Mouse (Mus musculus): ENCODE data around the gene Derl3. TPM values are rescaled to one million over a fixed set of nuclear protein-coding genes. Genes with fewer than 3 reads are reported as not detected.

Derl3 gene
- polyA plus RNA-seq, 1 experiment from 2014 or later = 2.9 TPM

GRCm38 (mm10) chr10:75930304-75930703, 37.1 kb downstream of the Derl3 start:
- Histone ChIP-seq H3K27me3 (ENCODE audit: control insufficient read depth, insufficient read depth, low read length) (peaks cover 20% of the 10 kb centered on the region), H3K36me3 (ENCODE audit: control insufficient read depth, insufficient read depth, low read length) (no peaks in the 10 kb centered on the region), H3K27ac (ENCODE audit: low read depth, low read length) (no peak overlapping the region), H3K4me3 (ENCODE audit: low read depth, low read length) (no peak overlapping the region), H3K9me3 (ENCODE audit: control insufficient read depth, low read length) (no peaks in the 10 kb centered on the region), H3K4me1 (replicated peaks; ENCODE audit: control insufficient read depth, insufficient read depth, low read length) (peaks cover 6% of the 10 kb centered on the region), H3K9ac (ENCODE audit: low read depth, low read length) (no peak overlapping the region), H3K4me2 (replicated peaks; ENCODE audit: low read depth, low read length) (no peak overlapping the region)
- WGBS = 32% methylated on average over 6 of the region's 6 CpGs
- DNase-seq (ENCODE audit: low spot score) = no peak
- no peak for ATAC-seq (ENCODE audit: low FRiP score)

DNA sequence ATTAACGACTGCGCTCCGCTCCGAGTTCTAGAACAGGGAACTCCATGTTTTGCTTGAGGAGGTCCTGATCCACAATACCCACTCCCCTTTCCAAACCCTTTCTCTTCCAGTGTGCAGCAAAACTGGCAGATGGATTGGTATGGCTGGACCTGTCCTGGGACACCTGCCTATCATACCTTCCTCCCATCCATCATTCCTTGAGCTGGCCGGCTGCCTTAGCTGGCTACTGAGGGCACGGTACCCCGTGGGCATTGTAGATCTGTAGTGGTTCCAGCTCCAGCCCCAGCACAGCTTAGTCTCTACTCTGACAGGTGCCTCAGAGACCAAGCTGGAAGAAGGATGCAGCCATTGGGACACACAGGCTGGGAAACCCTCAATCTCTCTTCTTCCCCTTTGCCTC, 38.1 kb downstream of the Derl3 start:
- Histone ChIP-seq H3K9ac (ENCODE audit: low read depth, low read length) (peak overlapping the region; percentile 88), H3K4me2 (replicated peaks; ENCODE audit: low read depth, low read length) (peak overlapping the region; percentile 93), H3K9me3 (ENCODE audit: control insufficient read depth, low read length) (no peaks in the 10 kb centered on the region), H3K27me3 (ENCODE audit: control insufficient read depth, insufficient read depth, low read length) (peaks cover 24% of the 10 kb centered on the region), H3K4me3 (ENCODE audit: low read depth, low read length) (peak overlapping the region; percentile 54), H3K4me1 (replicated peaks; ENCODE audit: control insufficient read depth, insufficient read depth, low read length) (peaks cover 10% of the 10 kb centered on the region), H3K36me3 (ENCODE audit: control insufficient read depth, insufficient read depth, low read length) (no peaks in the 10 kb centered on the region), H3K27ac (ENCODE audit: low read depth, low read length) (no peak overlapping the region)
- no peak for DNase-seq (ENCODE audit: low spot score)
- WGBS = 31% methylated on average over 7 of the region's 7 CpGs
- no peak for ATAC-seq (ENCODE audit: low FRiP score)

- Histone ChIP-seq H3K27ac (ENCODE audit: low read depth, low read length) (no peak overlapping the region), H3K4me3 (ENCODE audit: low read depth, low read length) (peak overlapping the region; percentile 54), H3K4me1 (replicated peaks; ENCODE audit: control insufficient read depth, insufficient read depth, low read length) (peaks cover 10% of the 10 kb centered on the region), H3K36me3 (ENCODE audit: control insufficient read depth, insufficient read depth, low read length) (no peaks in the 10 kb centered on the region), H3K9me3 (ENCODE audit: control insufficient read depth, low read length) (no peaks in the 10 kb centered on the region), H3K9ac (ENCODE audit: low read depth, low read length) (peak overlapping the region; percentile 88), H3K27me3 (ENCODE audit: control insufficient read depth, insufficient read depth, low read length) (peaks cover 31% of the 10 kb centered on the region), H3K4me2 (replicated peaks; ENCODE audit: low read depth, low read length) (peak overlapping the region; percentile 93)
- ATAC-seq (ENCODE audit: low FRiP score) (peak; percentile 63), DNase-seq (ENCODE audit: low spot score) (peak; percentile 77)
- WGBS = 2% methylated on average over 39 of the region's 44 CpGs
These were observed 39.0 kb downstream of the Derl3 start for GRCm38 (mm10) chr10:75932081-75932678.

DNA sequence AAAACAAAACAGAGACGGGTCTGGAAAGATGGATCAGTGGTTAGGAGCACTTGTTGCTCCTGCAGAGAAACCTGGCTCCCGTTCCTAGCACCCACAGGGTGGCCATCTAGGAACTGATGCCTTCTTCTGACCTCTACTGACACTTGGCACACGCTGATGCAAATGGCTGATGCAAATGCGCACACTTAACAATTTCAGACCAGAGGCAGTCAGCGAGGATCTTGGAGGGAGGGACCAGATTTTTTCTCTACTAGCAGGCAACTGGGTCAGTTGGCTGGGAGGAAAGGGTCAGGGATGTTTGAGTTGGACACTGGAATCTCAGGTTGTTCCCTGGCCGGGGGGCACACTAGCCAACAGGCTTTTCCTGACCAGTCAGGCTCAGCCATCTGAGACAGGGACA, 39.7 kb downstream of the Derl3 start, which contains the start of gene Chchd10:
Chchd10 (plus strand) TSS at position 240 of the 400 bp plus-strand sequence.
- Histone ChIP-seq H3K9me3 (ENCODE audit: control insufficient read depth, low read length) (no peaks in the 10 kb centered on the region), H3K4me2 (replicated peaks; ENCODE audit: low read depth, low read length) (peak within 1 kb of the TSS; percentile 93), H3K27me3 (ENCODE audit: control insufficient read depth, insufficient read depth, low read length) (peaks cover 34% of the 10 kb centered on the region), H3K9ac (ENCODE audit: low read depth, low read length) (peak within 1 kb of the TSS; percentile 88), H3K27ac (ENCODE audit: low read depth, low read length) (no peak within 1 kb of the TSS), H3K4me3 (ENCODE audit: low read depth, low read length) (peak within 1 kb of the TSS; percentile 54), H3K36me3 (ENCODE audit: control insufficient read depth, insufficient read depth, low read length) (no peaks in the 10 kb centered on the region), H3K4me1 (replicated peaks; ENCODE audit: control insufficient read depth, insufficient read depth, low read length) (peaks cover 10% of the 10 kb centered on the region)
- WGBS = 20% methylated on average over 6 of the region's 6 CpGs
- ATAC-seq (ENCODE audit: low FRiP score) = no peak
- no peak for DNase-seq (ENCODE audit: low spot score)

- peaks cover 10% of the 10 kb centered on the region for H3K4me1 ChIP-seq (replicated peaks; ENCODE audit: control insufficient read depth, insufficient read depth, low read length)
- WGBS = 76% methylated on average over 1 of the region's 1 CpGs
These were observed 41.8 kb downstream of the Derl3 start for GRCm38 (mm10) chr10:75934991-75935390.

DNA sequence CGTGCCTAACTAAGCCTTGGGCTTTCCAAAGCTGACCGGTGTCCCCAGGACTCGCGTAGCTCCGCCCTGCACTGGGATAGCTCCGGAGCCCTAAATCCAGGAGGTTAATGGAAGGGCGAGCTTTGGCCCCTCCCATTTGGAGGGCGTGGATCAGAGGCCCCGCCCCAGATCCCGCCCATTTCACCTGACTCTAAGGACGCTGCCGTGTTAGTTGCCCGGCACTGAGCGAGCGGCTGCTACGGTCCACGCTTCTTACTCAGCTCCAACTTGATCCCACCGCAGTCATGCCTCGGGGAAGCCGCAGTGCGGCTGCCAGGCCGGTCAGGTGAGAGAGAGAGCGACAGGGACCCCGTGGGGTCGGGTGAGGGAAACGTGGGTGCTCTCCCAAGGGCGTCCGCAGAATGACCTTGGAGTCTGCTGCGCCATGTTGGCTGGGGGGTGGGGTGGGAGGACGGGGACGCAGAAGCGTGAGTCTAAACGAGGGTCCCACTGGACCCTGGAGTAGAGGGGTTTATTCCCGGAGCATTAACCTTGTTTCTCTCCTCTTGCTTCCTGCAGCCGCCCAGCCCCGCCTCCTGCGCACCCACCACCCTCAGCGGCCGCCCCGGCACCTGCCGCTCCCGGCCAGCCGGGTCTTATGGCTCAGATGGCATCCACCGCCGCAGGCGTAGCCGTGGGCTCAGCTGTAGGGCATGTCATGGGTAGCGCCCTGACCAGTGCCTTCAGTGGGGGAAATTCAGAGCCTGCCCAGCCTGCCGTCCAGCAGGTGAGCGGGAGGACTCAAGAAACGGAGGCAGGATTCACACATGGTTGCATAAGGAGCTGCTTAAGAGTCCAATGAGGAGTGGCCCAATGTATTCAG, 42.7 kb downstream of the Derl3 start, which contains the start of gene Mmp11:
Mmp11 (minus strand) TSS at position 817 of the 862 bp plus-strand sequence.
- Histone ChIP-seq H3K4me3 (ENCODE audit: low read depth, low read length) (peak within 1 kb of the TSS; percentile 50), H3K27me3 (ENCODE audit: control insufficient read depth, insufficient read depth, low read length) (peaks cover 30% of the 10 kb centered on the region), H3K4me1 (replicated peaks; ENCODE audit: control insufficient read depth, insufficient read depth, low read length) (peaks cover 10% of the 10 kb centered on the region), H3K36me3 (ENCODE audit: control insufficient read depth, insufficient read depth, low read length) (no peaks in the 10 kb centered on the region), H3K4me2 (replicated peaks; ENCODE audit: low read depth, low read length) (peak within 1 kb of the TSS; percentile 88), H3K9me3 (ENCODE audit: control insufficient read depth, low read length) (no peaks in the 10 kb centered on the region), H3K9ac (ENCODE audit: low read depth, low read length) (peak within 1 kb of the TSS; percentile 29), H3K27ac (ENCODE audit: low read depth, low read length) (no peak within 1 kb of the TSS)
- WGBS = 2% methylated on average over 51 of the region's 51 CpGs
- peak; percentile 85 for DNase-seq (ENCODE audit: low spot score)
- ATAC-seq (ENCODE audit: low FRiP score) = peak; percentile 48

More at GRCm38 (mm10) chr10:75934991-75935390, 41.8 kb downstream of the Derl3 start:
- H3K27me3 ChIP-seq (ENCODE audit: control insufficient read depth, insufficient read depth, low read length) = peaks cover 34% of the 10 kb centered on the region
- no peaks in the 10 kb centered on the region for H3K36me3 ChIP-seq (ENCODE audit: control insufficient read depth, insufficient read depth, low read length)
- no peak for DNase-seq (ENCODE audit: low spot score)
- no peaks in the 10 kb centered on the region for H3K9me3 ChIP-seq (ENCODE audit: control insufficient read depth, low read length)
- H3K4me3 ChIP-seq (ENCODE audit: low read depth, low read length) = no peak overlapping the region
- ATAC-seq (ENCODE audit: low FRiP score) = no peak
- no peak overlapping the region for H3K27ac ChIP-seq (ENCODE audit: low read depth, low read length)
- 0 out of 2 replicates have a peak overlapping the region, but pooled peaks have one; percentile 88 for H3K4me2 ChIP-seq (replicated peaks; ENCODE audit: low read depth, low read length)
- H3K9ac ChIP-seq (ENCODE audit: low read depth, low read length) = no peak overlapping the region

DNA sequence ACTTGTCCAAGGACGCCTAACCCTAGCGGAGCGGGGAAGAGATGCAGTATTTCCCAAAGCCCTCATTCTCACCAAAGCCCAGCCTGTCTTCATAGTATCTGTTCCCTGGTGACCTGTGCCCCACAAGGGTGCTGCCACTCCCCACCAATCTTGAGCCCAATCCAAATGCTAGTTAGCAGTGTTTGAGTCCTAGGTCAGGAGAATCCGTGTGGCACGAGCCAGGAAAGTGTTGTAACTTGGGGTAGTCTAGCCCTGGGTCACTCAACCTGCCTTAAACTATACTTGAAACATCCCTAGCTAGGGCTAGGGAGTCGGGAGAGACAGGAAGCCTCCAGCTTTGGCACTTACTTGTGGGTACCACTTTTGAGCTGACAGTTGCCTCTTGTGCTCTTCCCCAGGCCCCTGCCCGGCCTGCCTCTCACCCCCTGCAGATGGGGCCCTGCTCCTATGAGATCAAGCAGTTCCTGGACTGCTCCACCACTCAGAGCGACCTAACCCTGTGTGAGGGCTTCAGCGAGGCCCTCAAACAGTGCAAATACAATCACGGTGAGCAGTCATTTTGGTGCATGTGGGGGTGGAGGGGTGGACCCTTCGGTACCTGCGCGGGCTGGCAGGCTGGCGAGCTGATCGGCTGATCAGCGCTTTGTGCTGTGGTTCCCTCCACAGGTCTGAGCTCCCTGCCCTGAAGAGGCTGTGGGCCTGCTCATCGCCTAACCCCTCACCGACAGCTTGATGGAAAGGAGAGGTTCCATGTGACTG, 43.9 kb downstream of the Derl3 start:
- 29% methylated on average over 18 of the region's 18 CpGs for WGBS
- H3K9ac ChIP-seq (ENCODE audit: low read depth, low read length) = no peak overlapping the region
- H3K4me2 ChIP-seq (replicated peaks; ENCODE audit: low read depth, low read length) = no peak overlapping the region
- no peaks in the 10 kb centered on the region for H3K36me3 ChIP-seq (ENCODE audit: control insufficient read depth, insufficient read depth, low read length)
- peaks cover 4% of the 10 kb centered on the region; the same call in 1 of the 2 replicates for H3K4me1 ChIP-seq (replicated peaks; ENCODE audit: control insufficient read depth, insufficient read depth, low read length)
- H3K9me3 ChIP-seq (ENCODE audit: control insufficient read depth, low read length) = no peaks in the 10 kb centered on the region
- DNase-seq (ENCODE audit: low spot score) (no peak), ATAC-seq (ENCODE audit: low FRiP score) (no peak)
- H3K27ac ChIP-seq (ENCODE audit: low read depth, low read length) = no peak overlapping the region
- H3K4me3 ChIP-seq (ENCODE audit: low read depth, low read length) = no peak overlapping the region
- peaks cover 18% of the 10 kb centered on the region for H3K27me3 ChIP-seq (ENCODE audit: control insufficient read depth, insufficient read depth, low read length)

- H3K27me3 ChIP-seq (ENCODE audit: control insufficient read depth, insufficient read depth, low read length) = peaks cover 17% of the 10 kb centered on the region
- no peak overlapping the region for H3K9ac ChIP-seq (ENCODE audit: low read depth, low read length)
- peaks cover 4% of the 10 kb centered on the region; the same call in 1 of the 2 replicates for H3K4me1 ChIP-seq (replicated peaks; ENCODE audit: control insufficient read depth, insufficient read depth, low read length)
- ATAC-seq (ENCODE audit: low FRiP score) (no peak), DNase-seq (ENCODE audit: low spot score) (no peak)
- no peak overlapping the region for H3K4me2 ChIP-seq (replicated peaks; ENCODE audit: low read depth, low read length)
- WGBS = 48% methylated on average over 10 of the region's 10 CpGs
- no peak overlapping the region for H3K4me3 ChIP-seq (ENCODE audit: low read depth, low read length)
- no peaks in the 10 kb centered on the region for H3K9me3 ChIP-seq (ENCODE audit: control insufficient read depth, low read length)
- no peak overlapping the region for H3K27ac ChIP-seq (ENCODE audit: low read depth, low read length)
- no peaks in the 10 kb centered on the region for H3K36me3 ChIP-seq (ENCODE audit: control insufficient read depth, insufficient read depth, low read length)
These were observed 44.8 kb downstream of the Derl3 start for GRCm38 (mm10) chr10:75937851-75938643.

Data from hindbrain, embryonic 11.5 days (tissue).